Mouse (Mus musculus) embryo, embryonic 9.5 days (tissue): Measurements from ENCODE around the gene Fdps.

ENCODE experiments used
- DNase-seq: peaks from one replicate; pipeline ENCODE4 v3.0.0-alpha.2; 2017; ENCODE audit errors: extremely low spot score

Gene Fdps

DNA sequence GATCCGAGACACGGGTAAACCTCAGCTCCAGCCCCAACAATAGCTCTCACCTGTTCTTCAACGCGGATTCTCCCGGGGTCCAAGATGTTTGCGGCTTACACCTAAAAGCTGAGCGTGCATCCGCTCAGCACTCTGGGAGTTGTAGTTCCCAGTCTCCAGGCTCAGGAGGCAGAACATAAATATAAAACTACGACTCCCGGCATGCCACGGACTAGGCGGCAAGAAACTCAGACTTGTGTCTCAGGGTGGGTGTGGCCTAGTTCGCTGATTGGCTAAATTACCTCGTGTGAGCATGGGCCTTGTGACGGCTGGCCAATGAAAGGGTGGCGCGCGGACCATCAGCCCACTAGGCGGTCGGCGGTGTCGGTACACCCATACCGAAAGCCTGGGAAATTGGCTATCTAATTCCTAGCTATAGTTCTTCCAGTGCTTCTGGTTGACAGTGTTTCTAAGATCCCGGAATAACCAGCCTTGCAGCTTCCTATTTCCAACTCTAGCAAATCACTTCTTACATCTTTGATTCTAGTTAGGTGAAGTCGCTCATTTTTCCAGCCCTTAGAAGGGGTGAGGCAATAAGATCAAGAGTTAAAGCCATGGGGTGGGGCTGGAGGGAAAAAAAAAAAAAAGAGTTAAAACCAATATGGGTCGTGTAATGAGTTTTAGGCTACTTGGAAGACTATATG is at the start of gene Fdps:
Gene Fdps (minus strand): TSS at position 148 of the 683 bp plus-strand sequence.
- peak; percentile 93 for DNase-seq

DNA sequence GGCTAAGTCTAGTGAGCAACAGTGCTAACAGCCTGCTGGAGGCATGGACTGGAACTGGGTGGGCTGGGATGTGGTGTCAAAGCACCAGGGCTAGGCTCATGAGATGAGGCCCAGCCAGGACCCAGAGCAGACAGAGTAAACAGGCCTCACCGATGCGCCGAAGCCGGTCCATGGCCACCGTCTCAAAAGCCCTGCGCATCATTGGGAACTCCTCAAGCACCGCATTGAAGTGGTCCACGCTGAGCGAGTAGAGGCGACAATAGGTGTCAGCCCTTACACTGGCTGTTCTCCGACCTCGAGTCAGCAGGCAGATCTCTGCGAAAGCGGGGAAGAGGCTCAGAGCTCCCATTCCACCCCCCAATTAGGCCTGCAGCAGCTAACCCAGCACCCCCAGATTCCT is 46.8 kb upstream of the Fdps start:
- no peak for DNase-seq

DNA sequence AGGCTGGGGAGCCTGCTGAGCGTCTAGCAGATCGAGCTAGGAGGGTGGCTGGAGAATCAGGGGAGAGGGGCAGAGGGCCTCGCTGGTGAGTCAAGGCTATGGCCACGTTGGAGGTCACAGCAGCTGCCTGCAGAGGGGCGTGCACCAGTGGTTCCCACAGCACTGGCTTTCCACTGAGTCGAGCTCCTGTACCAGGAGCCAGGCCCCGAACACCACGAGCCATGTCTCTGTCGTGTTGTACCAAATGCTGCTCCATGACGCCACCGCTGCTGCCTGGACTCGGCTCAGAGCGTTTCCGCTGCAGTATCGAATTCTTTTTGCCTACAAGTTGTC is 46.2 kb upstream of the Fdps start:
- no peak for DNase-seq

DNA sequence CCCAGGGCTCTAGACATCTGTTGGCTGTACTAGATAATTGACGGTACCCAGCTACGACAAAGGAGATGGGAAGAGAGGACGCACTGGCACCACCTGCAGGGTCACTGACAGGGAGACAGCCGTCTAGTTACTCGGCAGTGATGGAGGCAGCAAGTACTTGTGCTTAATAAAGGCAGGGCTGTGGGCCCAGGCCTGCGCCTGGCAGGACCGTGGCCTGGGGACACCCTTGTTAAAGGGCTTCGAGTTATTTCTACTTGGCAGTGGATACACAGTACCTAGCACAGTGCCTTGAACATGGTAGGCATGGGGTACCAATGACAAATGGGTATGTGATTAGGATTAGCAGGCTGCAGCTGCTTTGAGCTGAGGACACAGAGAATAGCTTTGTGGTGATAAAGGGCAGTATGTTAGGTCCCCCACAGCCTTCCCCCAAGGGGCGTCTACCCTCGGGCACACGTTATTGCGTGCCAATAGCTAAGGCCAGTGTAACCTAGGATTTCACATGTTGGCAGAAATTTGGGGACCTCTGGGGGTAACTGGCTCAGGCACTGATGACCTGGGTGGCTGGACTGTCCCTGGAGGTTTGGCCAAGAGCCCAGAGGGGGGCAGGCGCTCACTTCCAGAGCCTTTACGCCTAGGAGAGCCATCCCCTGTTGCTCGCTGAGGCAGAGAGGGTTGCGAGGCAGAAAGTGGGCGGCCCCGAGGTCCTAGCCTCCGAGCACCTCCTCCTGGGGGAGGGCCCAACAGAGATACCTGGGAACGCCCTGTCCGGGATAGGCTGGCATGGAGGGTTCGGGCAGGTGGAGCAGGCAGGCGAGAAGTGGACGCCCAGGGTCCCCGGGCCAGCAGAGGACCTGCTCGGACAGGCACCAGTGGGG is 45.6 kb upstream of the Fdps start:
- peak; percentile 21 for DNase-seq

DNA sequence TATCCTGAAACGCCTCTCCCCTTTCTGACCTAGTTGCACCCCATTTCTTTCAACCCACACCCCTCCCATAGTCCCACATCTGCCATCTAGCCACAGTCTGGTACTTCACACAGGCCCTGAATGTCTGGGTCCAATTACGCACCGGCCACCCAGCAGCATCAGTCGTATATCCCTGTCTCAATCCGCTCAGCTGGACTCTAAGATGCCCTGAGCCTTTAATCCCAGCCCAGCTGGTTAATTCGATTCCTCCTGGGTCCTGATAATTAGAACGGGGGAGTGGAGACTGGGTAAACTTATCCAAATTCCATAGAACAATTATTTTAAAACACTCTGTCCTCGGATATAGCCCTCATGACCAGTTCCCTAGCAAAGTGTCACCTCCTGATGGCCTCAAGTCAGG is 43.8 kb upstream of the Fdps start:
- DNase-seq, result no peak

DNA sequence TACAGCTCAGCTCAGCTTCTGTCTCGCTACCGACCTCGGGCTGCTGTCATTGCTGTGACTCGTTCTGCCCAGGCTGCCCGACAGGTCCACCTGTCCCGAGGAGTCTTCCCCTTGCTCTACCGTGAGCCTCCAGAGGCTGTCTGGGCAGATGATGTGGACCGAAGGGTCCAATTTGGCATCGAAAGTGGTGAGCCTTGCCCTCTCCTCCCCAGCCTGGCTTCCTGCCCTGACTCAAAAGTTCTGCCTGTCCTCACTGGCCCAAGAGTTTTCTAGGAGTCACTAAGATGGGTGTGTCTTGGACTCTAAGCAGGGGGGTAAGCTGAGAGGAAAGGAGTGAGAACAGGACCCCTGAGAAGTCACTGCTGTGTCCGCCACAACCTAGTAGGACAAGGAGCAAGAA is 43.1 kb upstream of the Fdps start:
- DNase-seq, result no peak

DNA sequence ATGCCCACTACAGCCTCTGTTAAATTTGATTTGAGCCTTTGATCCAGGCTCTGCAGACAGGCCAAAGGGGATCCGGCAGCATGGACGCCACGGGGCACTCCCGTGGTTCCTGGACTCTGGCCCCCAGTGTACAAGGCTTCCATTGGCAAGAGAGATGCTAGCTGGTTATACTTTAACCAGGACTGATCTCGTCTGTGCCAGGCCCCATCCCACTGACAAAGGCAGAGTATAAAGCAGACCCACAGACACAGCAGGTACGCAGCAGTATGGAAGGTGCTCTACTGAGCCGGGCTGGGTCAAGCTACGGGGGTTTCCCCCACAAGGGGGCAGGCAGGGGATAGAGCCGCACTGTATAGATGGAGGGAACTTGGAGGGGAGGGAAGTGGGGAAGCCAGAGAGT is 34.6 kb upstream of the Fdps start:
- peak; percentile 31 for DNase-seq

DNA sequence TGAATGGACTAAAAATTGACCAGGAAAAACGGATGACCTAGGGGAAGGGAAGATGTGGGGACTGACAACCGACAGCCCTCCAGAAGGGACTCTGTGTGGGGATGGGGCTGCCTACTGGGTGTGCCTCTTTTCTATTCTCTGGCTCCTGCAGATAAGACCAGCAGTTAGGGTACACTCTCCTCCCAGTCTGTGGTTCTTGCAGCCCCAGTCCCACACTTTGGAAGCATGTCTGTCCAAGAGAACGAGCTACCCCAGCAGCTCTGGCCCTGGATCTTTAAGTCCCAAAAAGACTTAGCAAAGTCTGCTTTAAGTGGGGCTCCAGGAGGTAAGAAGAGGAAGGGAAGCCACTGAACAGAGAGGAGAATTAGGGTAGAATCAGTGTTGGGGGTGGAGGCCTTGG is 34.2 kb upstream of the Fdps start, which contains the start of gene Pklr:
Gene Pklr (plus strand): TSS at position 185 of the 400 bp plus-strand sequence.
- DNase-seq, result no peak

DNA sequence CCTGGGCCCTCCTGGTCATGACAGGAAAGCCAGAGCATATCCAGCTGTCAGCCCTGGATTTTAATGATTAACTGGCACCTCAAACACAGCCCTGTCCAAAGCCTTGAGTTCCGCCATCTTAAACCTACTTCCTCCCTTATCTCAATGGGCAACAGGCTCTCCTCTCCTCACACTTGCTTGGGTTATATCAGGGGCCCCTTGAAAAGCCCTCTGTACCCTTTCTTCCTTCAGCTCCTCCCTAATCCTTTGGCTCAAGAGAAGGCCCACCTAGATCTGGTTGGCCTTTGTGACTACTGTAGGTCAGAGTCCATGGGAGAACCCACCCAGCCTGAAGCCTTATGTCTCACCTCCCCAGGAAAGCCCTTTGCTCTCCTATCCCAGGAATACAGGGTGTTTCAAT is 32.0 kb upstream of the Fdps start:
- no peak for DNase-seq

DNA sequence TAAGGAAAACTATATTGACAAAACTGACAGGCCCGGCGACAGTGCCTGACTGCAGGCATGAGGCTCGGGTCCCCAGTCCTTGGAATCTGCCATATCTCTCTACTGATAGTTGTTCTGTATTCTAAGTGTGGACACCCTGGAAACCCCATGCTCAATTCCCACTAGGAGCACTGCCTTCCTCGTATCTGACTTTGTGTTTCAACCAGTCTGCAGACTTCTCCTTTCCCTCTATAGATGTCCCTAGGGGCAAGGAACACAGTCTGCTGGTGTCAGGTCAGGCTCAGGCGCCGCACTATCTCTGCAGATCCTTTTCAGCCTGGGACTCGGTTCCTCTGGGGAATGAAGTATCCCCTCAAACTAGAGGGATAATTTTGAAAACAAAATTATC is 31.3 kb upstream of the Fdps start:
- no peak for DNase-seq

DNA sequence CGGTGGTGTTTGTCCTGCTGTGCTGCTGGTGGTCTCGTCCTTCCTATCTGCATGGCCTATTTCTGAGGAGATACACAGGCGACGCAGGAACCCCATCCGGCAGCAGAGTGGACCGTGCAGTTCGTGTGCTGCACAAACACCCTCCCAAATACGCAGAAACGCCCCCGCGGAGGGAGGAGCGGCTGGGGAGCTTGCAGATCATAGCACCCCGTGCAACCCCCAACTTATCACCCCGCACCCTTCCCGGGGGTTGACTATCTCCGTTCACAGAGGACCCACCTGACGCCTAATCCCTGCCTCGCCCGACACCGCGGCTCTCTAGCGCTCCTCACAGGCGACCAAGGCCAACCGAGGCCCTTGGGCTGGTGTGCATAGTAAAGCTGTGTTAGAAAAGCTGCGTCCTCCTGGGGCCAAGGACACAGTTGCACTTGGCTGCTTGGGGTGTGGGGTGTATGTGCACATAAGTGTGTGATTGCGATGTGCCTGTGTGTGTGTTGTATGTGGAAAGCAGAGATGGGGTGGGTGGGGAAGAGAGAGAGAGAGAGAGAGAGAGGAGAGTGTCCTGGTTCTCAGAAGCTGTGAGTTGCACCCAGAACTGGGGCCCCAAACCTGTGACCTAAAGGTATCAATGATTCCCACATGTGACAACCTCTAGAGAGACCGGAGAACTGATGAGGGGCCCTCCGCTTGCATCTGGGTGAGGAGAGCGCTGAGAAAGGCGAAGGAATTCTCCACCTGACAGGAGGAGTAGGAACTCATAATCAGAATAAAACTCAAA is 30.7 kb upstream of the Fdps start:
- DNase-seq, result peak; percentile 40

DNA sequence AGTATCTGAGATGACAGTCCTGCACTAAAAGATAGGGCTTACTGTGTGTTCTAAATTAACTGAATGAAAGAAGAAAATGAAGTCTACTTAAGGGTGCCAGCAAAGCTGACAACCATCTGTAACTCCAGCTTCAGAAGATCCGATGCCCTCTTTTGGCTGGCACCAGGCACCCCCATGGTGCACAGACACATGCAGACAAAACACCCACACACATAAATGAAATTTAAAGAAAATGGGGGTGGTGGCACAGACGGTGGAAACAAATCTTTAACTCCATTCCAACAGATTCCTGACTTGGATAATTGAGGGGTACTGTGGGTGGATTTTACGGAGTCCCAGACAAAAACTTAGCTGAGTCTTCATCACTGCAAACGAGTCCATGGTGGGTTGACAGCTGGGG is 30.1 kb upstream of the Fdps start:
- no peak for DNase-seq

DNA sequence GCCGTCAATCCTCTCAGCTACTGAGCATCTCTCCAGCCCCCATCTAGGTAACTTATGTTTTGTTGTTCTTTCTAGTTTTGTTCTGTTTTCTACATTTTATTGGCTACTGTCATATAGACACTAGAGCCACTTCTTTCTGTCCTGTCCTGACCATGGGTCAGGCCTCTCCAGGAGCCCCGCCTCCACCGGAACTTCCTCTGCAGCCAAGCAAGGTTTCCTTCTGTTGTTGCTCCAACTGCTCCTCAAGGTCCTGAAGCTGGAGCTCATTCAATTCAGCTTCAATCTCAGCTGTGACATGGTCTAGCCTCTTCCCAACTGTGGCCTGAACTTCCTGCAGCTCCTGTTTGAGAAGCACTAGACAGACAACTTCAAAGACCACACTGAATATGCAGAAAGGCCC is 28.1 kb upstream of the Fdps start:
- no peak for DNase-seq

DNA sequence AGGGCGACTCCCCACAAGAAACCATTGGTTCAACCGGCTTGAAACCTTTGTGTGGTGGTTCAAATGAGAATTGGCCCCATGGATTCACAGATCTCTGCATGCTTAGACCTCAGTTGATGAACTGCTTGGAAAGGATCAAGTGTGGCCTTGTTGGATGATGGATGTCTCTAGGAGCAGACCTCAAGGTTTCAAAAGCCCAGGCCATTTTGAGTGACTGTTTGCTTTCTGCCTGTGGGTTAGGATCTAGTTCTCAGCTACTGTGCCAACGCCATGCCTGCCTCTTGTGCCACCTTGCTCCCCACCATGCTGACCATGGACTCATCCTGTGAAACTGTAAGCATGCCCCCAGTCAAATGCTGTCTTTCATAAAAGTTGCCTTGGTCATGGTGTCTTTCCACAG is 24.2 kb upstream of the Fdps start:
- DNase-seq, result no peak

DNA sequence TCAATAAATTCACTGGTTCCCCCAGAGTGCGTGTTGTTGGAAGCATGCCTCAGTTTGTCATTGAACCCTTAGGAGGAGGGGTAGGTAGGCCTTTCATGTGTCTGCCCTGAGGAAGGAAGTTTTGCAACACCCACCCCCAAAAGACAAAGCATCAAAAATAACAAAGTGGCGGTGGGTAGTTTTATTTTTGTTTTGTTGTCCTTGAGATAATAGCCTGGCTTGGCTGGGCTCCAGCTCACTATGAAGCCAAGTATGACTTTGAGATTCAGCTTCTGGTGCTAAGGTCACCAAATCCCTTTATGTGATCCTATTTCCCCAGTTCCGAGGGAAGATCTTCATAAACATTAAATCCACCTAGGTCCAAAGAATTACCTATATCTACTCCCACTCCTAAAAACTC is 22.5 kb upstream of the Fdps start:
- DNase-seq, result no peak

DNA sequence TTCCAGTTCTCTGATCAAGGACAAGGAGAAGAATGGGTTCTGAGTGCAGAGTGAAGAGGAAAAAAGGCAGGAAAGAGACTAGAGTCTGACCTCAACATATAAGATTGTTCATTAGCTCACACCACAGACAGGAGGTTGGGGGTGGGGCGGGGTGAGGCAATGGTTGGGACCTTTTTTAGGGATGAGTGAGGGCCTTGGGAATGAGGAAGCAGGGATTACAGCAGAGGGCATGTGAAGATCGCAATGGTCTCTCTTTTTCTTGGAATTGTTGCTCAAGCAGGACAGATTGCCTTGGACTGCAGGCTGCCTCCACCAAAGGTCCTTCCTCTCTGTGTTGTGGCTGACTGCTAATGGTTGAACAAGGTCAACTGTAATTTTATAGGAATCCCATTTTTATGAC is 21.6 kb upstream of the Fdps start:
- no peak for DNase-seq

DNA sequence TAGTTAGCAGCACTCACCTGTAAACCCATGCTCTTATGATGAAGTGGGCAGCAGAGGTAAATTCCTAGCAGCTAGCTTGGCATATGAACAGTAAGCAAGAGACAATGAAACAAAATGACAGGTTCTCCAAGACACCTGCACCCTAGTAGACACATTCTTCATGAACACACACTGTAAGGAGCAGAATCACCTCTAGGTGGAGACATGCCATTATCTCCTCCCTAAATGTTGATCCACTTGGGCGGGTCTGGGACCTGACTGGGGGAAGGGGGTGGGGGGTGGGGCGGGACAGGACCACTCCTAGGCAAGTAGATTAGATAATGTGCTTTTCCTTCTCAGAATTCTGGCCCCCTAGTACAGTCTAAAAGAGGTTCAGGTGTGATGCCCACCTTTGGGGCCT is 13.8 kb upstream of the Fdps start:
- DNase-seq, result peak; percentile 17

DNA sequence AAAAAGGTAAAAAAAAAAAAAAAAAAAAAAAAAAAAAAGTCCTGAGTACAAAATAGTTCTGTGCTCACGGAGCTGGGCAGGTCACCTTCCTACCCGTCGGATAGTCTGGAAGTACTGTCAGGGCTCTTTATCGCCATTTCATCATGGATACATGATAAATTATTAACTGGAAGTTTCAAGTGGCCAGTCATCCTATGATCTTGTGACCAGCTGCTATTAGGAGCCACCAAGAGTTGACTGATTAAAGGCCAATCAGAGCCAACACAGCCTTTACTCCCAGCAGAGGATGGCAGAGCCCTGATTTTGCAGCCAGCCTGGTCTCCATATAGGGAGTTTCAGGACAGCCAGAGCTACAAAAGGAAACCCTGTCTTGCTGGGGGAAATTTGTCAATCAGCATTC is 11.3 kb upstream of the Fdps start:
- DNase-seq, result no peak

DNA sequence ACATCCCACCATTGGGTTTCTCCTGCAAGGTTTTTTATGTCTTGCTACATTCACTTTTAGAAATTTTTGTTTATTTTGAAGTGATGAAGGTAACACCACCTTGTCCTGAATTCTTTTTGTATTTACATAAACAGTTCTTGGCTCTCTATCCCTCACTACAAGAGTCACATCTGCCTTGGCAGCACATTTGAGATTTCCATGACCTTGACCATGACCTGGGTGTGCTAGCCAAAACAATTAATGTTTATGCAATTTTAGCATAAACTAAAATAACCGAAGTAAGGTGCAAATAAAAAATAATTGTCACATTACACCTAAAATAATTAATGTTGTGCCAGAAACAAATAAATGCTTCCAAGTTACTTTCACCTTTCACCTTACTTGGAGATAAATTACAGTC is 6.4 kb upstream of the Fdps start:
- no peak for DNase-seq

DNA sequence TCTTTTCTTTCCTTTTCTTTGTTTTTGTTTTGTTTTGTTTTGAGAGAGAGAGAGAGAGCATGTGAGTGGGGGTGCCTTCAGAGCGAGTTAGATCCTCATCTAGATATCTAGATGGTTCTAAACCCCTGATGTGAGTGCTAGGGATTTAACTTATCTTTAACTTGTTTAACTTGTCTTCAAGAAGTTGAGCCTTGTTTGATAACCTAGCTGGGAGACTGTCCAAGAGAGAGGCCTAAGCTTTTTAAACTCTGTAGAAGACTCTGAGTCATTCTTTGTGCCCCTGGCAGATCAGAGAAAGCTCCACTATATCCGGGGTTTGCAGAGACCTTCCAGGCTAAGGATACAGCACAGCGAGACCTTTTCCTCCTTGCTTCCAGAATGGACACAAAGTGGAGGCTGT is 5.8 kb upstream of the Fdps start:
- DNase-seq, result no peak

DNA sequence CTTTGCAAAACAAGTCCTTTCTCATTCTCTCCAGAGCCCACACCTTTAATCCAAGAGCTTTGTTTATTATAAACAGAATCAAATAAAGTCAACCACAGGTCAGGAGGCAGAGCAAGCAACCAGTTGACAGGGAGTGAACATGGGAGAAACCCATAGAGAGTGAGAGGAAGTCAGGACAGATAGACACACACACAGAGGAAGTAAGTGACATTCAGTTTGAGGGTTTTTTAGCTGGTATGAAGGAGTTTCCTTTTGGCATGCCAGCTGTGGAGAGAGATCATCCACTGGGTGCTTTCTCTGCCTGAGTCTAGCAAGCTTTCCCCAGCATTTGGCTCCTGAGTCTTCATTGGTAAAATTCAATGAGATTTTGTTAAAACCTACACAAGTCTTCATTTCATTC is 5.1 kb upstream of the Fdps start:
- no peak for DNase-seq

DNA sequence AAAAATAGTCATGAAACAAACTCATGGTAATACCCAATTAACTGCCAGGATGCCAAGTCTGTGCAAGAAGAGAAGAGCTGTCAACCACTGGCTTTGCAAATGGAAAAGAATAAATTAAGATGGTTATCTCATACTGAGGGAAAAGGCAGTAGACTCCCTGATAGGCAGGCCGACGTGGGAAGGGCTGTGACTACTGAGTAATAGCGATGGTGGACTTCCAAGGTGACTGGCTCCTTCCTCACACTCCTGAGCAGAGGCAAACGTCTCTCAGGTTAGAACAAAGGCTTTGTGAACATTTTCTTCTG is 1.5 kb upstream of the Fdps start:
- no peak for DNase-seq
